Mouse (Mus musculus) left cerebral cortex, adult 2 months (tissue): Measurements from ENCODE around the gene Hjurp. TPM values are rescaled to one million over a fixed set of nuclear protein-coding genes. Genes with fewer than 3 reads are reported as not detected.

Experiments
- DNase-seq, 2 experiments: peaks; one replicate each; pipeline ENCODE4 v3.0.0; 2021 to 2022; ENCODE audit warnings: low spot score in 2 of 2, mixed read lengths in 1 of 2; ENCODE audit errors: extremely low spot score in 1 of 2
- H3K27ac ChIP-seq: fragments of 200-600 bp; 2 replicates; pipeline ENCODE4 v1.8.1; 2022
- H3K4me3 ChIP-seq: fragments of 200-600 bp; 2 replicates; pipeline ENCODE4 v1.8.1; 2022
- CTCF ChIP-seq: fragments of 200-600 bp; IDR thresholded peaks from 2 replicates; pipeline ENCODE4 v1.8.1; 2022; ENCODE audit warnings: antibody characterized with exemption, mild to moderate bottlenecking, moderate library complexity
- intact Hi-C: fragments of 180-260 bp; cut with DNase I; formaldehyde crosslinking; loops from one replicate; pipeline ENCODE4 v1.15.1; 2025
- total RNA-seq, 2 experiments: library from RNA; stranded (reverse); gene quantifications; 2 replicates each; pipeline ENCODE4 v1.2.3; 2021

Hjurp gene
- total RNA-seq, 2 experiments from 2014 or later, result 45.8 to 47.2 TPM

- DNase-seq, result no peak
- intact Hi-C loops, result no loop called here
- H3K4me3 ChIP-seq, result no peak overlapping the region
Observed at GRCm38 (mm10) chr1:88213766-88214461, 63.5 kb downstream of the Hjurp start.

GRCm38 (mm10) chr1:88213061-88213460, 64.4 kb downstream of the Hjurp start:
- intact Hi-C loops, result no loop called here
- DNase-seq, result no peak
- no peak for TF ChIP-seq CTCF
- Histone ChIP-seq H3K4me3 (no peak overlapping the region), H3K27ac (no peak overlapping the region)

More at GRCm38 (mm10) chr1:88213766-88214461, 63.5 kb downstream of the Hjurp start:
- H3K27ac ChIP-seq, result no peak overlapping the region
- no peak for TF ChIP-seq CTCF

Other genes with a start within 250 kb of the Hjurp start
- not detected for gene Ugt1a10, start 222.2 kb downstream of the Hjurp start, total RNA-seq
- gene Ugt1a9, start 206.8 kb downstream of the Hjurp start, total RNA-seq, result not detected
- gene Ugt1a8, start 189.8 kb downstream of the Hjurp start, total RNA-seq, result not detected
- under 1 TPM; 0.54 to 0.82 TPM for gene Ugt1a7c, start 182.6 kb downstream of the Hjurp start, total RNA-seq
- gene Ugt1a6b, start 174.4 kb downstream of the Hjurp start, total RNA-seq, result not detected
- 1 to 10 TPM; 1.5 to 2.3 TPM for gene Ugt1a6a, start 142.8 kb downstream of the Hjurp start, total RNA-seq
- under 1 TPM in 1 of 2 experiments, not detected in 1; 0.34 TPM for gene Ugt1a5, start 111.6 kb downstream of the Hjurp start, total RNA-seq
- not detected for gene Ugt1a2, start 77.0 kb downstream of the Hjurp start, total RNA-seq
- 1 to 10 TPM; 1.8 to 1.9 TPM for gene Dnajb3, start 71.9 kb downstream of the Hjurp start, total RNA-seq
- gene Ugt1a1, start 65.7 kb downstream of the Hjurp start, total RNA-seq, result under 1 TPM in 1 of 2 experiments, not detected in 1; 0.32 TPM
- gene Mroh2a, start 50.6 kb downstream of the Hjurp start, total RNA-seq, result under 1 TPM in 1 of 2 experiments, not detected in 1; 0.19 TPM
- under 1 TPM; 0.23 to 0.26 TPM for gene Trpm8, start within 50 bp of the Hjurp start, total RNA-seq
- gene Spp2, start 129.3 kb upstream of the Hjurp start, total RNA-seq, result not detected
- gene Glrp1, start 232.4 kb upstream of the Hjurp start, total RNA-seq, result not detected